Mouse (Mus musculus) lung, embryonic 16.5 days (tissue): ENCODE results near the gene Psmd3. TPM values are rescaled to one million over a fixed set of nuclear protein-coding genes. Genes with fewer than 3 reads are reported as not detected.
"Not testable (repeated sequence)": the region's sequence is repeated elsewhere in the genome, so short reads cannot be mapped to it uniquely, and the experiment has no call there.

ENCODE experiments used
- ATAC-seq: fragments of 200-750 bp; cut with Nextera tagmentation; 2 replicates; pipeline ENCODE4 v1.8.0; 2017; ENCODE audit warnings: low read depth, mild to moderate bottlenecking, moderate library complexity
- H3K27ac ChIP-seq: fragments of 300-500 bp; sonication (generic); 2 replicates; pipeline ENCODE4 v1.5.1; 2014; ENCODE audit warnings: mild to moderate bottlenecking, control low read depth, low read length
- H3K27me3 ChIP-seq: fragments of 300-500 bp; sonication (generic); 2 replicates; pipeline ENCODE4 v1.6.1; 2014; ENCODE audit warnings: low read depth, low read length, mixed read lengths; ENCODE audit not compliant: control insufficient read depth, insufficient read depth
- H3K36me3 ChIP-seq: fragments of 300-500 bp; sonication (generic); 2 replicates; pipeline ENCODE4 v1.6.1; 2014; ENCODE audit warnings: low read length; ENCODE audit not compliant: control insufficient read depth, insufficient read depth
- H3K4me1 ChIP-seq: fragments of 300-500 bp; sonication (generic); replicated peaks from 2 replicates; pipeline ENCODE4 v1.6.1; 2014; ENCODE audit warnings: low read length, mixed read lengths; ENCODE audit not compliant: control insufficient read depth, insufficient read depth
- H3K4me2 ChIP-seq: fragments of 300-500 bp; sonication (generic); 2 replicates; pipeline ENCODE4 v1.6.1; 2014; ENCODE audit warnings: low read depth, low read length, control low read depth
- H3K4me3 ChIP-seq: fragments of 300-500 bp; sonication (generic); 2 replicates; pipeline ENCODE4 v1.5.1; 2014; ENCODE audit warnings: mild to moderate bottlenecking, low read length, control low read depth
- H3K9ac ChIP-seq: fragments of 300-500 bp; sonication (generic); 2 replicates; pipeline ENCODE4 v1.6.1; 2014; ENCODE audit warnings: low read length, control low read depth
- H3K9me3 ChIP-seq: fragments of 300-500 bp; sonication (generic); 2 replicates; pipeline ENCODE4 v1.6.1; 2016; ENCODE audit warnings: low read length; ENCODE audit not compliant: control insufficient read depth
- WGBS: fragments of 180-500 bp; shearing (Covaris S2); extraction: QIAGEN DNeasy Blood & Tissue Kit; methylation state at CpG from one replicate; pipeline ENCODE4 v1.1.7; 2014; 5-methylcytosine and 5-hydroxymethylcytosine counted together
- polyA plus RNA-seq: library from polyadenylated mRNA; unstranded; fragments of >200 nt; fragmentation: Nextera tagmentation; extraction: Ambion mirVana; gene quantifications from 2 replicates; pipeline ENCODE4 v1.2.1, GENCODE M21; 2015

The Psmd3 gene
- polyA plus RNA-seq, 1 experiment from 2014 or later, result 177 TPM

DNA sequence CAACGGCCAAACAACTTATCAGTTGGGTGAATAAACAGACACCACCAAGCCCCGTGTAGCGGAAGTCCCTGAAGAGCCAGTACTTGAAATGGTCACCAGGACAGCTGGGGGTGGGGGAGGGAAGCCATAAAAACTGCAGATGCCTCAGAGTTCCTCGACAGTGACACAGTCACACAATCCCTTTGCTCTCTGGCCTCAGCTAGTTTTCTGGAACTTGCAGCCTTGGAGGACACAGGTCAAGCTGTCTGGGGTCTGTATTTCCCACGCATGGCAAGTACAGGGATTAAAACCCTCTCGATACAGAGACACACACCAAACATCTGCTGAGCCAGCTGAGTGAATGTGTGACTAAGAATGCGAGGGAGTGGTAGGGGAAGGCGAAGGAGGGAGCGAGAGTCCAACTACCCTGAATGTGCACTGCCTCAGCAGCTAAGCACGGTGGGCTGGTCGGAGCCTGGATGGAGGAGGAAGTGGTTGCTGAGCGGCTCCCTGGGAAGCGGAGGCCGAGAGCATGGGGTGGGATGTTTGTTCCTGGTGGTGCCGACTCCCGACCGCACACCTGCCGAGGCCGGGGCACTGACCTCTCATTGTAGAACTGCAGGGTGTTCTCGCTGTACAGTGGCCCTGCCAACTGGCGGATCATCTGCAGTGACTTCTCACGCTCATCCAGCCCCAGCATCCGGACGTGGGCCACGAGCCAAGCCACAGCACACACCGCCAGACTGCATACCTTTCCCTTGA, 26.8 kb downstream of the Psmd3 start:
- Histone ChIP-seq H3K27me3 (no peaks in the 10 kb centered on the region), H3K36me3 (peaks cover 25% of the 10 kb centered on the region), H3K4me2 (peak overlapping the region; percentile 3; the same call in 1 of the 2 replicates), H3K4me3 (no peak overlapping the region), H3K9me3 (no peaks in the 10 kb centered on the region), H3K9ac (peak overlapping the region; percentile 8; the same call in 1 of the 2 replicates), H3K4me1 (peaks cover 43% of the 10 kb centered on the region), H3K27ac (peak overlapping the region; percentile 96)
- peak; percentile 60 for ATAC-seq
- WGBS, result 45% methylated on average over 26 of the region's 26 CpGs

DNA sequence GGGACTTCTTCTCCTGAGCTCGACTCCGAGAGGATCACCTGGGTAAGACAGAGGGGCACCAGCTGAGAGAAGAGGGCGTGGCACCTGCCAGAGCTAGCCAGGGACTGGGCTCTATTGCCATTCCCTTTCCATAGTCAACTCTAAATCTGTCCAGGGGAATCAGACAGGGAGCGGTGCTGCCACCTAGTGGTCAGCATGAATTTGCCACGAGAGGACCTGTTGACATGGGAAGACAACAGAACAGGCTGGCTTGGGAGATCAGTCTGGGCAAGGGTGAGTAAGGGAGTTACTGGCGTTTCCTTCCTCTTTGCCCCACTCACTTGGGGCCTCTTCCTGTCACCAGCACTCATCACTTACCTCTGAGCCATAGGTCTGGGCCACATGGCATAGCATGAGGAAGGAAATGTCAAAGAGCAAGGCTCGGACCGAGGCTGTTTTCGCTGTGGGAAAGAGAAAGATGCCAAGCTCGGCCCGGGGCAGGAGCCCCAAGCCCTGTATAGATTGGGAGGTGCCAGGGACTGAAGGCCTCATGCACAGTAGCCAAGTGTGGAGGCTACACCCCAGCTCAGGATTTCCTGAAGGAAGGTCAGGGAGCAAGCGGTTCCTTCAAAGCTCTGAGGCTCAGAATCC, 28.2 kb downstream of the Psmd3 start:
- Histone ChIP-seq H3K4me1 (peaks cover 43% of the 10 kb centered on the region), H3K4me3 (no peak overlapping the region), H3K27me3 (no peaks in the 10 kb centered on the region), H3K9ac (no peak overlapping the region), H3K36me3 (peaks cover 15% of the 10 kb centered on the region; the same call in 1 of the 2 replicates), H3K27ac (peak overlapping the region; percentile 31), H3K9me3 (no peaks in the 10 kb centered on the region), H3K4me2 (no peak overlapping the region)
- ATAC-seq, result 0 out of 2 replicates have a peak, but pooled peaks have one; percentile 10
- WGBS, result 48% methylated on average over 12 of the region's 12 CpGs

DNA sequence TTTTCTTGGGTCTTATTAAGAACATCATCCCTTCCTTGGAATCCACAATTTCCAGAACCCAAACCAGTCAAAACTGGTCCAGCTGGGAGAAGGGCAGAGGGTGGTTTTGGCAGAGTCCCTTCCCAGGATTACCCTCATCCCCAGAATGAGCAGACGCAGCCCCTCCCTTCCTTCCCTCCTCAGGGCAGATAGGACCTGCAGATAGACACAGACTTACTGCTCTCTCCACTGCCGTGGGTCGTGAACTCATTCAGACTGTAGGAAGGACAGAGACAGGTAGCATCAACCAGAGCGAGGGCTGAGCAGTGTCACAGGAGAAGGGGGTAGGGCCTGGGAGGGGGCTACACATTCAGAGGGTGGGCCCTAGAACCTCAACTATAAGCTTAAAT, 28.7 kb downstream of the Psmd3 start:
- no peaks in the 10 kb centered on the region for H3K27me3 ChIP-seq
- H3K4me2 ChIP-seq, result no peak overlapping the region
- no peak overlapping the region for H3K9ac ChIP-seq
- H3K36me3 ChIP-seq, result peaks cover 12% of the 10 kb centered on the region; the same call in 1 of the 2 replicates
- 72% methylated on average over 4 of the region's 4 CpGs for WGBS
- peaks cover 43% of the 10 kb centered on the region for H3K4me1 ChIP-seq
- ATAC-seq, result no peak
- H3K27ac ChIP-seq, result peak overlapping the region; percentile 31
- H3K4me3 ChIP-seq, result no peak overlapping the region
- no peaks in the 10 kb centered on the region for H3K9me3 ChIP-seq

DNA sequence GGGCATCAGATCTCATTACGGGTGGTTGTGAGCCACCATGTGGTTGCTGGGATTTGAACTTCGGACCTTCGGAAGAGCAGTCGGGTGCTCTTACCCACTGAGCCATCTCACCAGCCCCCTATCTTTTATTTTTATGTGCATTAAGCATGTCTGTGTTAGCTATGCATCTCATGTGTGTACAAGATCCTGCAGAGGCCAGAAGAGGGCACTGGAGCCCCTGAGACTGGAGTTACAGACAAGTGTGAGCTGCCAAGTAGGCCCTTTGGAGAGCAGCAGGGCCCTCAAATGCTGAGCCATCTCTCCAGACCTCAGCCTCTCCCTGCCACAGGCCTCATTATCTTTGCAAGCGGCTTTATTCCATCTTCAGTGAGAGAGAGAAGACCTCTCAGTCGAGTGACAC, 29.7 kb downstream of the Psmd3 start:
- not testable (repeated sequence) for H3K4me3 ChIP-seq, H3K9ac ChIP-seq, H3K4me2 ChIP-seq, H3K36me3 ChIP-seq, ATAC-seq, H3K27me3 ChIP-seq, H3K9me3 ChIP-seq, H3K27ac ChIP-seq
- peaks cover 36% of the 10 kb centered on the region for H3K4me1 ChIP-seq
- 74% methylated on average over 5 of the region's 6 CpGs for WGBS

GRCm38 (mm10) chr11:98713703-98714102, 31.3 kb downstream of the Psmd3 start:
- no peaks in the 10 kb centered on the region for H3K9me3 ChIP-seq
- no peak overlapping the region for H3K9ac ChIP-seq
- no peaks in the 10 kb centered on the region for H3K27me3 ChIP-seq
- H3K4me2 ChIP-seq, result no peak overlapping the region
- H3K27ac ChIP-seq, result peak overlapping the region; percentile 56
- 60% methylated on average over 12 of the region's 12 CpGs for WGBS
- ATAC-seq, result no peak
- H3K4me3 ChIP-seq, result no peak overlapping the region
- H3K4me1 ChIP-seq, result peaks cover 29% of the 10 kb centered on the region
- peaks cover 8% of the 10 kb centered on the region; the same call in 1 of the 2 replicates for H3K36me3 ChIP-seq

DNA sequence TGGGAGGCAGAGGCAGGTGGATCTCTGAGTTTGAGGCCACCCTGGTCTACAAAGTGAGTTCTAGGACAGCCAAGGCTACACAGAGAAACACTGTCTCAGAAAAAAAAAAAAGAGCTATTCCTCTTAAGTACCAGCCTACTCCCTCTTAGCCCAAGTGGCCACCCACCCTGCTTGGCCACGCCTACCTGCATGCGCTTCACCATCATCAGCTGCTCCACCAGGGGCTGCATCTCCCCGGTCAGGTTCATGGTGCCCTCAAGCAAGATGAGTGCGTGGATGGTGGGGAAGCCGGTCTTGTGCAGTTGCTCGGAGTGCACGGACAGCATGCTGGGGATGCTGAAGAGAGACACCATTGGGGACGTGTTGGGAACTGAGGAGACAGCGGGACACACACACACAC, 33.6 kb downstream of the Psmd3 start:
- peaks cover 8% of the 10 kb centered on the region; the same call in 1 of the 2 replicates for H3K36me3 ChIP-seq
- H3K27ac ChIP-seq, result no peak overlapping the region
- H3K4me2 ChIP-seq, result no peak overlapping the region
- no peaks in the 10 kb centered on the region for H3K9me3 ChIP-seq
- H3K4me1 ChIP-seq, result peaks cover 12% of the 10 kb centered on the region
- no peaks in the 10 kb centered on the region for H3K27me3 ChIP-seq
- no peak for ATAC-seq
- 93% methylated on average over 9 of the region's 9 CpGs for WGBS
- H3K9ac ChIP-seq, result no peak overlapping the region
- H3K4me3 ChIP-seq, result no peak overlapping the region

- Histone ChIP-seq H3K4me3 (no peak overlapping the region), H3K27ac (peak overlapping the region; percentile 51; the same call in 1 of the 2 replicates), H3K4me2 (no peak overlapping the region), H3K27me3 (no peaks in the 10 kb centered on the region), H3K36me3 (peaks cover 3% of the 10 kb centered on the region; the same call in 1 of the 2 replicates), H3K9me3 (no peaks in the 10 kb centered on the region), H3K4me1 (peaks cover 29% of the 10 kb centered on the region), H3K9ac (no peak overlapping the region)
- ATAC-seq, result 0 out of 2 replicates have a peak, but pooled peaks have one; percentile 2
- WGBS, result 9% methylated on average over 13 of the region's 13 CpGs
Observed at GRCm38 (mm10) chr11:98717904-98718303, 35.5 kb downstream of the Psmd3 start.

- H3K27ac ChIP-seq, result no peak overlapping the region
- H3K36me3 ChIP-seq, result peaks cover 5% of the 10 kb centered on the region; the same call in 1 of the 2 replicates
- peaks cover 33% of the 10 kb centered on the region for H3K4me1 ChIP-seq
- WGBS, result 67% methylated on average over 2 of the region's 2 CpGs
- no peaks in the 10 kb centered on the region for H3K9me3 ChIP-seq
- no peak overlapping the region for H3K4me3 ChIP-seq
- no peak overlapping the region for H3K4me2 ChIP-seq
- no peaks in the 10 kb centered on the region for H3K27me3 ChIP-seq
- ATAC-seq, result no peak
- H3K9ac ChIP-seq, result no peak overlapping the region
Observed at GRCm38 (mm10) chr11:98720756-98721155, 38.4 kb downstream of the Psmd3 start.

DNA sequence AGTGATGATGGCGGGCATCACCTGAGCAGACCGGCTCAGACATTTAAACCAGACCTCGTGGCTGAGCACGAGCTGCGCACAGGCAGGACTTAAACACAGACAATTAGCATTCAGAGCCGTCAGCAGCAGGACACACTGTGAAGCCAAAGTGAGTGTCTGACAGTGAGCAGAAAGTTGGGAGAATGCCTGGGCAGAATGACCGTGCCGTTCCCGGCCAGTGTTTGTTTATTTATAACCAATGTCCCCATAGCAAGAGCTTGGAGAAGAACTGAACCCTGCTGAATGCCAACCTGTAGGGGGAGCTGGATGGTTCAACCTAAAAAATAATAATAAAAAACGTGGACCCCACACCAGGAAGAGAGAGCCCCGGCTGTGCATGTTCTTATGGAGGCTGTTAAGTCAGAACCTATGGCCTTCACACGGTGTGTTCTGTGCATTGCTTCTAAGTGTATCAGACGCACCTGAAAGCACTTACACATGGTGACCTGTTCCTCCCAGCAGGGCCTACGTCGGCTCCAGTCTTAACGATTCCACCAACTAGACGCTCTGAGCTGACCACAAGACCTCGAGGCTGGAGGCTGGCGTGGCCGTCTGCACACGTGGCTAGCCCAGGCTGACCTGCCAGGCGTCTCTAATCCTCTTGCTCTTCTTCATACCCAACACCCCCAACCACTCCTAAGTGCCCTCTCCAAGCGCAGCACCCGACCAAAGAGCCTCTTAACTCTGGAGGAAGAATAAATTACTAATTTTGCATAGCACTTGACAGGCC, 39.3 kb downstream of the Psmd3 start:
- Histone ChIP-seq H3K27me3 (no peaks in the 10 kb centered on the region), H3K9me3 (no peaks in the 10 kb centered on the region), H3K4me2 (peak overlapping the region; percentile 5; the same call in 1 of the 2 replicates), H3K4me3 (no peak overlapping the region), H3K9ac (peak overlapping the region; percentile 30; the same call in 1 of the 2 replicates), H3K36me3 (peaks cover 2% of the 10 kb centered on the region; the same call in 1 of the 2 replicates), H3K27ac (peak overlapping the region; percentile 89), H3K4me1 (peaks cover 33% of the 10 kb centered on the region)
- WGBS, result 25% methylated on average over 24 of the region's 24 CpGs
- peak; percentile 90 for ATAC-seq
